Mouse (Mus musculus) right cerebral cortex, postnatal 36 days (tissue): Measurements from ENCODE around the gene Gm28845.
"Not testable (repeated sequence)": the region's sequence is repeated elsewhere in the genome, so short reads cannot be mapped to it uniquely, and the experiment has no call there.

Experiments
- DNase-seq, 2 experiments: peaks; one replicate each; pipeline ENCODE4 v3.0.0; 2022; ENCODE audit warnings: low spot score in 2 of 2, mixed read lengths in 1 of 2

Gm28845 gene

DNA sequence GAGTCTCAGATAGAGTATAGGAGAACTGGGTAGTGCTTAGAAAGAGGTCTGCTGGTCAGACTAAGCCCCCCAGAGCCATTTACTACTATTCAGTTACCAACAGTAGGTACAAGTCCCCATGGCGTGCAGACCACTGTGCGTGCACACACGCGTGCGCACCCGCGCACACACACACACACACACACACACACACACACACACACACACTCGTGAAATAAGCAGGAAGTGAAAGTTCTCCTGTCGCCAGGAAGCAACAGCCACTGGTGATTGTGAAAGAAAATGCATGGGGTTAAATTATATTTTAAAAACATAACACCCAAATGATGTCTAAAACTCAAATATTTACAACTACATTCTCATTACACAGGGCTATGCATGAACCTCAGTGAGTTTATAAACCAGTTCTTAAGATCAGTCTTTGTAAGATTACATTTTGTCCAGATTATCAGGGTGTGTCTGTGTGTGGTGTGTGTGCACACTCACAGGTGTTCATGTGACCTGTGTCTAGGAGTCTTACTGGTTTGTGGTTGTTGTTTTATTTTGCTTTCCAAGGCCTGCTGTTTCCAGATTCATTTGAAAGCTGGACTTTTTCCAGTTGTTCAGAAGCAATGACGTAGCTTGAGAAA lies 11.6 kb downstream of the Gm28845 start:
- no peak for DNase-seq

DNA sequence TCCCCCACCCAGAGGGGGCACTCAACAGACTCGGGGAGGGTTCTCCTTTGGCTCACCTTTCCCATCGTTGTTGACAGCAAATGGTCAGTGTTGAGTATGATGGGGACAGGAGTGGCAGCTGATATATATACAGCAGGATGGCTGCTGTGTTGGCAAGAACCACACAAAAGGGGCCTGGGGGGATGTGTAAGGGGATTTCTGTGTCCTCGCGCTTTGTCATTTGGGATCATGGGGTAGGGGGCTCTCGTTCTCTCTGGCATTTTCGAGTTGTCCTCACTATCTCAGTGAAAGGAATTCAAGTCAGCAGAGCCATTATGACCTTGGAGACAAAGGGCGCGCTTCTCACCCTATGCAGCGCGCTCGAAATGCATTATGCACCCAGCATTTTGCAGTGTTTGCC lies 16.1 kb downstream of the Gm28845 start, which contains the start of gene Cryga:
Gene Cryga (minus strand): TSS at position 101 of the 400 bp plus-strand sequence.
- no peak for DNase-seq

DNA sequence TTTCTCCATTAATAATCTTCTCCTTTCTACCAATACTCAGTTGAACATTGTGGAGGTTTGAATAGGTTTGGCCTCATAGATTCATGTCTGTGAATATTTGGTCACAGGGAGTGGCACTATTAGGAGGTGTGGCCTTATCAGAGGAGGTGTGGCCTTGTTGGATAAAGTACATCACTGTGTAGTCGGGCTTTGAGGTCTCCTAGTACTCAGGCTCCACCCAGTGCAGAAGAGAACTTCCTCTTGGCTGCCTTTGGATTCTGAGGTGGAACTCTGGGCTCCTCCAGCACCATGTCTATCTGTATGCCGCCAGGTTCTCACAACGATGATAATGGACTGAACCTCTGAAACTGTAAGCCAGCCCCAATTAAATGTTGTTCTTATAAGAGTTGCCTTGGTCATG lies 22.4 kb downstream of the Gm28845 start:
- DNase-seq = no peak

DNA sequence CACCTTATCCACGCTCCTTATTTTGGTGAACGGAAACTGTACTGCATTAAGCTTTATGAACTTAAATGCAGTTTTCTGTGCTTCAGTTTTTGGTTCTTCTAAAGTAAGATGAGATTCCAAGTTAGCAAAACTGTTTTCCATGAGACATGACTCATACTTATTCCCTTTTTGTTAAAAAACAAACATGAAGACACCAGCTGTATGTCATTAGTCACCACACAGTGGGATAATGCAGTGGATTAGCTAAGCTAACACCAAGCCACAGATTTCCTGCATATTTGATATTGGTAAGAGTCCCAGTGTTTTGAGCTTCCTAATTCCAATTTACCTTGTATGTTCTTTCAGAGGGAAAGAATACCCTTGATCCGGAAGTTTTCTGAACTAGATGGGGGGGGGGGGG lies 27.8 kb downstream of the Gm28845 start:
- no peak for DNase-seq

DNA sequence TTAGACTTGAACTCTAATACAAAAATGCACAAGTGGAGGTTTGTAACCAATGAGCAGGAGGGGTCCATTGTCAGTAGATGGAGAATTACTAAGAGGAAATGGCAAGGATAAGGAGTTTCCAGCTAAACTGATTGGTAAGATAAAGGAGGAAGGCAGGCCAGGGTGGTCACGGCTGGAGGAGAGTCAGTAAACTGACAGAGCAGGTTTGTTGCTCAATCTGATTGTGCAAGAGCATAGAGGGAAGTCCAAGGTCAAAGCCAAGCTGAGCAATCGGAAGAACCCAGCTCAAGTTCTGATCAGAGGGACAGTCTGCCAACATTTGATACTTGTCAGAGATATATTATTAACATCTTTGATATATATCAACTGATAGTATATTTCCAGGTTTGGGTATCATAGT lies 29.0 kb downstream of the Gm28845 start:
- no peak for DNase-seq

DNA sequence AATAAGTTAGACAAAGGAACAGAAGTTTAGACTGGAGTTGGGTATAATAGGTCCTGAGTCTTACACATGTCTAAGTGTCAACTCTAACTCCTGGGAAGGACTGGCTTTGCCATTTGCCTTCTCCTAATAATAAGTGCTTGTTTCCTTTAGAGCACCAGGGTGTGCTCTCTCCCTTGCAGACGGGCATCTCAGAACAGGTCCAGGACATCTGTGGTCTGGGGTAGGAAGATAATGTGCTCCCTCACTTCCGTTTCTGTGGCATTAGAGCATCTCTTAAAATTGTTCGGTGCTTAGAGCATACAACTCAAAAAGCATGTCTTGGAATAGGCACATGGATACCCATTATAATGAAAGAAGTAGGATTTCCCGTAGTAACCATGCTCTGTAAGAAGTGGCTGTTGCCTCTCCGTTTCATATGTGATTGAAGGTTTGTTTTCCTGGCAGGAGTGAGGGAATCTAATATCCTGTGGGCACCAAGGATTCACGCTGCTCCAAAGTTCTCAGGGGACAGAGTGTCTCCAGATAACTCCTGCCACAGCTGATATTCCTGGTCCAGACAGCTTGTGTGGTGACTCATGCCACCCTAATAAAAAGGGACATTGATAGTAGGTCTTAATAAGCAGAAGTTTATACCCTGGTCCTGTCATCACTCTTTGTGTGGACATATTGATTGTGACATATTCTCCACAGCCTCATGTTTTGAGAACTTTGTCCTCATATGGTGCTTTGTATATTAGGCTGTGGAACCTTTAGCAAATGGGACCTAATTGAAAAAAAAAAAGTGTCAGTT lies 30.6 kb downstream of the Gm28845 start:
- no peak for DNase-seq

DNA sequence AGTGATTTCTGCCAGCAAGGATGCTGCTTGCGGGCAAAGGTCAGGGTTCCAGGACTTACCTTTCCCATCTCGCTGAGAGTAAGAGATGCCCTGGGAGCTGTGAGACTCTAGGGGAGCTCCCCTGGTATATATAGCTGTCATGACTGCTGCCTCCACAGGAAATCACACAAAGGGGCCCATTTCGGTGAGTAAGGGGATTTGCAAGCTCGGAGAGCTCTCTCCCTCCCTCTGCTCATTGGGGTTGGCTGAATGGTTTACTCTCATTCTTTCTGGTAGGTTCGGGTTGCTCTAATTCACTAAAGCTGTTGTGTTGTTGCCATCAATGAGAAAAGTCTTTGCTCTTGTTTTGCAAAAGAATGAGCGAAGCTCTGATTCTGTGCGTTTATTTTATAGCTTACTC lies 37.2 kb downstream of the Gm28845 start, which contains the start of gene Crygb:
Gene Crygb (minus strand): TSS at position 101 of the 400 bp plus-strand sequence.
- DNase-seq = no peak

DNA sequence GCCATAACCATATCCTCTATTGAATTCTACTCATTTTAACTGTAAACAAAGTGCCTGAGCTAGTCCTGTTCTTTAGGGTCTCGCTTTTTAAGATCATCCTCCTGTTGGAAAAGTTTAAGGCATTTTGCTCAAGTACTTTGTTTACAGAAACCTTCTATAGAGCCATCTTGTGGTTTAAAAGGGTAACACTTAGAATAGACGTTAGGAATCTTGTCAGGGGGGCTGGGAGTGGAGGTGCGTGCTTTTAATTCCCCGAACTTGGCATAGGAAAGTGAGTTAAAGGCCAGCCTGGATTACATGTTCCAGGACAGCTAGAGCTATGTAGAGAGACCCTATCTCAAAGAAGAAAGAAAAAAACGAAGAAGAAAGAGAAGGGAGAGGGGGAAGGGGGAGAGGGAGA lies 43.8 kb downstream of the Gm28845 start:
- DNase-seq = no peak

DNA sequence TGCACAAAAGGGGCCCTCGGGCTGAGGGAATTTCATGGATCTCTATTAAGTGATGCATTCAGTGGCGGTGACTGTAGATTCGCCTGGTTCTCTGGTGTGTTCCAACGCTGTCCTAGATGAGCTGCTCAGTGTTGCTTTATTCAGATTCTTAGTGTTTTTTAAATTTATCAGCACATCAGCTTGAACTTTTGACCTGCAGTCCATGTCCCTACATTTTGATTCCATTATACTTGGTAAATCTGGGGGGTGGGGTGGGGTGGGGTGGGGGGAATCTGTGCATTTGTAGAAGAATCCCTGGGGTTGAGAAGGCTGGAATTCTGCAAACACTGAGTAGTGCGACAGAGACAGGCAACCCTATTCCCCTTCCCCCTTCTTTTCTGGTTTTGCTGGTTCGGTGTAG lies 45.8 kb downstream of the Gm28845 start, which contains the start of gene Crygc:
Gene Crygc (minus strand): TSS at position 101 of the 400 bp plus-strand sequence.
- DNase-seq = no peak

DNA sequence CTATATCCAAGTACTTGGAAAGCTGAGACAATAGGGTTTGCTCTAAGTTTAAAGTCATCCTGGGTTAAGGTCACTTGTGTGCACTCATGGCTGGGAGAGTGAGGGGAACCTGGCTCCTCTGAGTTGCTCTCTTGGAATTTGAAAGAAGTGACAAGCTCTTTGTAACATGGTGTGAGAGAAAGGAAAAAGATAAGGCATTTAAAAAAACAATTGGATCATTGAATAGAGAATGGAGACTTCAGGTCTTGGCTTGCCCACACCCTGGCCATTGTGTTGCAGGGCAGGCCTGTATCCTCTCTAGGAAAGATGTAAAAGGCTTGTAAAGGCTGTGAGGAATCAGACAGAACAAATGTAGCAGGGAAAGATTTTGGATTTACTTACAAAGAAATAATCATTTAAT lies 51.5 kb downstream of the Gm28845 start:
- DNase-seq = no peak

DNA sequence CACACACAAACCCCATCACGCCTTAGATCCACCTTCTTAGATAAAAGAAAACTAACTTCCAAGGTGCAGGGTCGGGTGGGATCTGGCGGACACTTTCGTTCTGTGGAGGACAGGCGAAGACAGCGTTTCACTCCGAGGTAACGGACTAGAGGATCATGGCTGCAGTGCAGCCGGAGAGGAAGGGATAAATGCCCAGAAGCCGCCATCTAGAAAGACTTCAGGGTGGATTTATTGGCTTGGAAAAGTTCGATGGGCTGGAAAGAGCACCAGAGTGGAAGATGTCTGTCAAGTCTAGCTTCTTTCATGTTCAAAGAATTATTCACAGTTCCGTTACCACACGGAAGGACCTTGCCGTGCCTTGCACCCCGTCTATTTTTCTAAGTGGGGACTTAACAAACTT lies 55.2 kb downstream of the Gm28845 start:
- DNase-seq = no peak

DNA sequence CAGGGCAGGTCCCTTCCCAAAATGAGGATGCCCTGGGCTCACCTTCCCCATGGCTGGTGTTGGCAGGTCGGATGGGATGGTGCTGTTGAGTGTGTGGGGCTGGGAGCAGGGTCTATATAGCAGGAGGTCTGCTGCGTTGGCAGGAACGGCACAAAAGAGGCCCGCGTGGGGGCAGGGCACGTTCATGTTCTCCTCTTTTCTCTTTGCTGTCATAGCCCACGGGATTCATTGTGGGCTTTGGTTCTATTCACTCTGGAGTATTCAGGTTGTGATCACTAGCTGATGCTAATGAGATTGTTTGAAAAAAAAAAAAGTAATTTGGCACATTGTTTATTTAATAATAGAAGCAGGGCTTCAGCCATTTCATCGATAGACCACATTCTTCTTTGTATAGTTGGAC lies 56.0 kb downstream of the Gm28845 start, which contains the start of gene Crygd:
Gene Crygd (minus strand): TSS at position 101 of the 400 bp plus-strand sequence.
- DNase-seq = no peak

DNA sequence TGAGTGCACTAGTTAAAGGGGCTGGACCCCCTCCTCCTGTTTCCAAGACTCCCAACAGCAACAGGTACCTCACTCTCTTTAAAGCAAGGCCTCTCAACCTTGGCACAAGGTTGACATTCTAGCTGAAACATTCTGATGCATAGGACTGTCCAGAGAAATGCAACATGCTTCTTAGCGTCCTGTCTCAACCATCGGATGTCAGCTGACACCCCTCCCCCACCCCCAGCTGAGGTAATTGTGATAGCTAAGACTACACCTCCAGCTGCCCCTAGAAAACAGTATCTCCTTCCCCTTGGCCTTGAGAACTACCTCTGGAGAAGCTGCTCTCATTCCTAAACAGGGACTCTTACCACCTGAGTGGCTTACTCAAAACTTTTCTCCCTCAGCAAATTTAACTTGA lies 67.2 kb downstream of the Gm28845 start:
- DNase-seq = no peak

DNA sequence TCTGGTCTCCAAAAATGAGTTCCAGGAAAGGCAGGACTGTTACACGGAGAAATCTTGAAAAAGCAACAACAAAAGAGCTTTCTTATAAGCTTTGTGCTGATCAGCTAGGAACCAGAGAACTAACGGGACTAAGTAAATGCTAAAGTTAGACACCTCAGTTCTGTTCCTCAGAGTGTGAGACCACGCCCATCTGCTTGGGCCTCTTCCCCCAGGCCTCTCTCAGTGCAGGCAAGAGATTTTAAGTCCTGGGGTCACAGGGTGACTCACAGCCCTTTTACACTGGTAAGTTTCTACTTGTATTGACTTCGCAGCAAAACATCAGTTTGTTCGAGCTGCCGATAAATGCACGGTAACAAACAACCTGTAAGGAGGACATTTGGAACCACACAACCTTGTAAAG lies 67.7 kb downstream of the Gm28845 start:
- no peak for DNase-seq

DNA sequence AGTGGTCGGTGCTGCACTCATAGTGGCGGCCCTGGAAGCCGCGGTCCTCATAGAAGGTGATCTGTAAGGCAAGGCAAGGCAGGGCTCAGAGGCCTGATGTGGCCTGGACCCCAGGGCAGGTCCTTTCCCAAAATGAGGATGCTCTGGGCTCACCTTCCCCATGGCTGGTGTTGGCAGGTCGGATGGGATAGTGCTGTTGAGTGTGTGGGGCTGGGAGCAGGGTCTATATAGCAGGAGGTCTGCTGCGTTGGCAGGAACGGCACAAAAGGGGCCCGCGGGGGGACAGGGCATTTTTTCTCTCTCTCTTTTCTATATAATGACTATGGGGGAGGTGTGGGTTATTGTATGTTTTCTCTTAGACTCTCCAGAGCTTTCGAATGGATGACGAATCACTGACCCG lies 68.4 kb downstream of the Gm28845 start, which contains the start of gene Cryge:
Gene Cryge (minus strand): TSS at position 198 of the 400 bp plus-strand sequence.
- DNase-seq = not testable (repeated sequence)
